Mouse (Mus musculus) brain, adult 2 months (tissue): ENCODE measurements around the gene Ccdc85c.

Source experiments
- DNase-seq: peaks from one replicate; pipeline ENCODE4 v3.0.0; 2011; ENCODE audit warnings: low read depth, low spot score

Ccdc85c gene

DNA sequence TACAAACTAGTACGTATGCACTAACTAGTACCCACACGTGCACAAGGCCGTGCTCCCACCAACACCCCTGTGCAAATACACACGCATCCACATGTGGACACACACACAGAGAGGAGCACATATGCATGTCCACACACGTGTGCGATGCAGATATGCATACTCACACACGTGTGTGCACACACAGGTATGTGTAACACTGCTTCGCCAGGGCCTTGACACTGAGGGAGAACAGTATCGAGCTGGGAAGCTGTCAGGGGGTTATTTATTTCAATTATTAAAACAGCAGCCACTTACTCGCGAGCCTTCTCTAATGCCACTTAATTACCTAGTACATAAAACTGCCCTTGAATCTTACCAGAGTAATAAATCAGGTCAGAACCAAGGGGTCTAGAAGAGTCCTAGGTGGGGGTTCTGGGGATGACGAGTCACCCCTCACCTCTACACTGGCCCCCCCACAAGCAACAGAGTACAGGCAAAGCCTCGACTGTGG lies 34.8 kb downstream of the Ccdc85c start:
- no peak for DNase-seq

DNA sequence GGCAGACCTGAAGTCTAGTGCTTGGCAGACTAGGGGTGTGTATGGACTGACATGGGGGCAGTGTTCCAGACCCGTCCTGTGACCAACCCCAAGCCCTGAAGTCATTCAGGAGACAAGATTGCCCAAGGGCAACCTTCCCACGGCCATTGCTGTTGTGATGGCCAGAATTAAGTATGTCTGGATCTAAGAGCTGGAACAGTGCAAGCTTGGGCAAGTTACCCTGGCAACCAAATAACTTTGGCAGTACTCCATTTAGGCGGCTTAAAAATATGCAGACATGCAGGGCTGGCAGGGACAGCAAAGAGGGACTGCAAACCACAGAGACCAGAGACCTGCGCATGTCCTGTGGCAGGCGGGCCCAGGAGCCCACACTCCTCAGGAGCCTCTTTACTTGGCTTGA lies 35.8 kb downstream of the Ccdc85c start:
- DNase-seq = peak; percentile 94

- DNase-seq = no peak
Measured at GRCm38 (mm10) chr12:108238395-108239035, 36.7 kb downstream of the Ccdc85c start.

DNA sequence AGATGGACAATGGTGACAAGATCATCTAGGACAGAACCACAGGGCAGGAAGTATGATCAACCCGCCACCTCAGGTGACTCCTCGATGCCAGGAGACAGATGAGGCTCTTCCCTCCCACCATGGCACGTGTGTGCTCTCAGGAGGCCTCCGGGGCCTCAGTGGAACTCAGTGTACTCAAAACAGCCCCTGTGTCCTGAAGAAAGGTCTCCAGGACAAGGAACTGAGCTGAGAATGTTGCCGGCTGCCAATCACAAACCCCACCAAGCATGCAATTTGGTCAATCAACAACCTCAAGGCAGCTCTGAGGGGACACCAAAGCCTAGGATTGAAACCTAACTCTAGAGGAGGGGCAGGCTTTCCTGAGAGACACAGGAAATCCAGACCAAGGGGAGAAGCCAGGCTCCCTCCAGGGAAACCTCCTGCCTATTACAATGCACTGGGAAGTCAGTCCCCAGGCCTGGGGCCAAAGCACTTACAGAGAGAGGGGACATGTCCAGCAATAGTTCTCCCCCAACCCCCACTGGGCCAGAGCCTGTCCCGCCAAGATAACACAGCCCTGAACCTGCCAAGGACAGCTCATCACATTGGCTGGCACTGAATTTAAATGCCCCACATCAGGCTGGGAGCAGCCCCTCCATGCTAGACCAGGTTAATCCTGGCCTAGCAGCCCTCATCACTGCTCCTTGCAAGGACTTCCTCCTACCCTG lies 37.8 kb downstream of the Ccdc85c start:
- no peak for DNase-seq

DNA sequence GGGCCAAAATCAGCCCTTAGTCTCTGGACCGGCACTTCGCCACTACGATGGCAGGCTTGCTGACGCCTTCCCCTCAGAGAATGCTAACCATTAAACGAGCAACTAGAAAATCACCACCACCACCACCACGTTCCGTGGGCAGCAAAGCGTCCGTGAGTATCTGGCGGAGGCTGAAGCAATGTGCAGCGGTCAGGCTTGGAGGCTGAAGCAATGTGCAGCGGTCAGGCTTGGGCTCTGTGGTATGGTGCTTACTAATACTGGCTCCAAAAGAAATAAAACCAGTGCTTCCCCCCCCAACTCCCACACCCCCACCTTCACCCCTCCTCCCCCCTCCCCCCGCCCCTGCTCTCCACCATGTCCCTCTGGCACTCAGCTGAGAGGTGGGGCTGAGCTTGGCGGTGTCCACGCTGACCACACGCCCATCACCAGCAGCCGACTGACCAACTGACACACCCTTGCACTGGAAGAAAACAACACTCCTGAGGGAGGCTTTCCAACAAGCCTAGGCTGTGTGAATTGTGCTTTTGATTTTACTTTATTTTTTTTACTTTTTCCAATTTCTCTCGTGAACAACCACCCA lies 39.2 kb downstream of the Ccdc85c start:
- DNase-seq = no peak

GRCm38 (mm10) chr12:108234832-108235602 lies 40.2 kb downstream of the Ccdc85c start:
- no peak for DNase-seq

- DNase-seq = no peak
Measured at GRCm38 (mm10) chr12:108233736-108234135, 41.5 kb downstream of the Ccdc85c start.

DNA sequence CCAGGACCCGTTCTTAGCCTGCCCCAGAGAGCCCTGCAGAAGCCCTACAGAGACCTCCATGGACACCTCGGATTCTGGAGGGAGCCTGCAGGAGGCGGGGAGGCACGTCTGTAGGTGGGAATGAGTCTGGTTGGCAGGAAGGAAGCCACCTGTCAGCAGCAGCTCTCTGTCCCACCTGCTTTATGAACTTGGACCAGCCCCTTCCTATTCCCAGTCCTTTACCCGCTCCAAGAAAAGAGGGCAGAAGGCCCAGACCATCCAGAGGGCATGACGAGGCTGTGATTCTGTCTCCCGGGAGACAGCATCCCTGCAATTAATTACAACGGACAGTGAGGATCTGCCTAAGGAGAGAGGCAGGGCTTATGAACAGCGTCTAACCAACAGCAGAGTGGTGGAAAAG lies 43.3 kb downstream of the Ccdc85c start:
- peak; percentile 66 for DNase-seq

- peak; percentile 74 for DNase-seq
Measured at GRCm38 (mm10) chr12:108230821-108231794, 44.1 kb downstream of the Ccdc85c start.

DNA sequence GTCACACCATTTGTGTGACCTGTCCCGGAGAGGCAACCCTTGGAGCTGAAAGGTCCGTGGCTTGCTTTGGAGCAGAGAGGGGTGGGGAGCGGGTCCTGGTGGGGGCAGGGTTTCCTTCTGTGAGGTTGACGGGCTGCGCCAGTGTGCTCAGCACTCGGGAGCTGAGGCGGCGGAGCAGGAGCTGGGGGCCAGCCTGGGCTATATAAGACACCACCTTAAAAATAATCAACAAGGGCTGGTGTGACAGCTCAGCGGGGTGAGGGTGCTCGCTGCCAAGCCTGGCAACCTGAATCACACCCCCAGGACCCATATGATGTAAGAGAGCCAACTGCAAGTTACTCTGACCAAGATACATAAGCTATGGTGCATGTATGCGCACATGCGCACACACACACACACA lies 45.1 kb downstream of the Ccdc85c start:
- no peak for DNase-seq

DNA sequence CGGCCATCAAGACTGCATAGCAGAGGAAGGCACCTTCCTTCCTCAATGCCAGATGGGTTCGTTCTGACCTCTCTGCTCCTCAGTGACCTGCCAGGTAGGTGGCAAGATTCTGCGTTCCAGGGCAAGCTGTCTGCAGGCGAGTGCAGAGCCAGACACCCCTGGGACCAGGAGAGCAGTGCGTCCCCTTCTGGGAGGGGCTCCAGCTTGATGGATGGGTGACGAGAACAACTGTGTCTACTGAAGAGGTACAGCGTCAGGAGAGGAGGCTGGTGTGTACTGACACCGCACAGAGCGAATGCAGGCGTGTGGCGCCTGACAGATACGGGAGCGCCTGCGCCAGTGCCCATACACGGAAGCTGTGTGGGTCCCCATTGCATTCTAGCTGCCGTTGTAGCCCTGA lies 47.7 kb downstream of the Ccdc85c start:
- DNase-seq = peak; percentile 52

- DNase-seq = peak; percentile 92
Measured at GRCm38 (mm10) chr12:108226941-108227340, 48.3 kb downstream of the Ccdc85c start.

DNA sequence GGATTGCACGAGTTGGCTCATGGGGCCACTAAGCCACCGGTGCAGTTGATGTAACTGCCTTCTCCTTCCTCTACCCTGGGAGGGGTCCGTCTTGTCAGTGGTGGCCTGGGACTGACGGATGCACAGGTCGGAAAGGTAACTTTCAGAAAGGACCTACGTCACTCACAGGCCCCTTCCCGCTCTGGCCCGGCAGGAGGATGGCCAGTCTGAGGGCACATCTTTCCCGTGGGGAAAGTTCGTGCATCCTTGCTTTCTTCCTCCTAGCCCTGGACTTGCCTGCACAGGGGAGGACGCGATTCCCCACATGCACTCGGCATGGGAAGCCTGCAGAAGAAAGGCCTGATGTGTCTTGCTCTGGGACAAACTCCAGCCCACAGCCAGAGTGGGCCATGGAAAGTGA lies 49.0 kb downstream of the Ccdc85c start:
- no peak for DNase-seq

DNA sequence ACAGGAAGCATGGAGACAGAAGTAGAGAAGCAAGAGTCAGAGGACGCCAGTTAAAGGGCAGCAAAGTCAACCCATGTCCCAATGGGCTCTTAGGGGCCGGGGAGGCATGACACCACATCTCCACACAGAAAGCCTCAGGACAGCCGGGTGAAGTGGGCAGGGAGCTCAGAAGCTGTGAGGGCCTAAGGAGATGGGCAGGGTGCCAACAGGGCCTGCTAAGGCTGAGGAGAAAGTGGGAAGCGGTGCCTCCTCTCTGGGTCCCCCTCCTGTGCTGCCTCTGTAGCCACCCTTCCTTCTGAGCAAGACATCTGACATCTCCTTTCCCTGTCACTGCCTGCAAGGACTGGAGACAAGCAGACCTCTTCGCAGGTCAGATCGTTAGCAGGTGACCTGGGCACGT lies 49.4 kb downstream of the Ccdc85c start:
- DNase-seq = no peak

- peak; percentile 61 for DNase-seq
Measured at GRCm38 (mm10) chr12:108223357-108223756, 51.9 kb downstream of the Ccdc85c start.

DNA sequence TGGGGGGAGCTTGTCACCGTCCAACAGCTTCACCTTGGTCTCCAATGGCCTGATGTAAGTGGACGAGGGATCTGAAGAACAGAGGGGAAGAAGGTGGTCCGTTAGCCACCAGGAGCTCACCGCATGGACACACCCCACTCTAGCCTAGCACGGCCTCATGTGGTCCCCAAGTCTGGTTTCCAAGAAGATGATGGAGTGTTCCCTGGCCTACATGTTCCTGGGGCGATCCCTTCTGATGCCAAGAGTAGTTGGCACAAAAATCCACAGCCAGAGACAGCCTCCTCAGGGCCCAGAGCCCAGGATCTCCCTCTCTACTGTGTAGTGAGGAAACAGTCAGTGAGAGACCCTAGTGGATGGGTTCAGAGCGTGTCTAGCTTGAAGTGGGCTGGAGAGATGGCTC lies 53.5 kb downstream of the Ccdc85c start:
- DNase-seq = peak; percentile 56

GRCm38 (mm10) chr12:108221206-108221605 lies 54.0 kb downstream of the Ccdc85c start:
- no peak for DNase-seq

DNA sequence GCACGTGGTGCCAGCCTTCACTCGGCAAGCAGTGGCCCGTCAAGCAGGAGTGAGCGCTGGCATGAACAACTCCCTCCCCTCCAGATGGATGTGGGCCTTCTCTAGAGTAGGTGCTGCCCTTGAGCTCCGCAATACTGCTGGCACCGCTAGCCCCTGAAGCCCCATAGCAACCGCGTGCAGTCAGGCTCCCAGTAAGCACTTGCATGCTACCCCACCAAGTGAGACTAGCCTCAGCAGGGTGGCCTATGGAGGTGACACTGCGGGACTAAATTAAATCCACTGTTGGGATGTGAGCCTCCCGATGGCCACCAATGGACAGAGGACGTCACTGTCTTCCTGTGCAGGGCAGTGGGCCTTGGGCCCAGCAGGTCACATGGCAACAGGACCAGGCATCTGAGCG lies 54.6 kb downstream of the Ccdc85c start:
- DNase-seq = no peak

DNA sequence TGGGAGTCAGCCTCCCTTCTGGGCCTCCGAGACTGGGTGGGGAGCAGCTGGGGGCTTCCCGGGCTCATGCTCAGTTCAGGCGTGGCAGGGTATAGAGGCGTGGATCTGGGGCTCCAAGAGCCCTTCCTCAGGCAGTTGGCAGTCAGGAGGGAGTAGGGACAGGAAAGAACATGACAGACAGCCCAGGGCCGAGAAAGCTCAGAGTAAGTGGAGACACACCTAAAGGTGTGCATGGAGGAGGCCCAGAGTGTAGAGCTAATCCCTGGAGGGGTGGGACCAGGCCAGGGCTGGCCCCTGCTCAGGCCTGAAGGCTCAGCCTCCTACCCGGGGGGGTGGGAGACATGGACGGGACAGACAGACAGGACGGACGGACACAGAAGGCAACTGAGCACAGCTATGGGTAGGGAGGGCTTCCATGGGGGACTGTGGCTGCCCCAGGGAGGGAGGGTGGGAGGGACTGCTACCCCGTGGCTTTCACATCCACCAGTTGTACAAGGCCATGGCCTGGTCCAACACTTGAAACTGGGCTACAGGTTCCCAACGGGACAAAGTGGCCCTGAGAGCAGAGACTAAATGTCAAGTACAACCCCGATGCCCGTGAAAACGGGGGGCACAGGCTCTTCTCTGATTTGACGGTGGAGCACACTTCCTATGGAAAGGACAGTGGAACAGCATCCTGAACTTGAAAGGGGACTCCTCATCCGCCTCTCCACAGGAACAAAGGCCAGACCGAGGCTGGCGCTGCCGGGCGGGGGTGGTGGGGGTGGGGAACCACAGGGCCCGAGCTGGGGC lies 55.2 kb downstream of the Ccdc85c start:
- DNase-seq = no peak

GRCm38 (mm10) chr12:108219163-108219562 lies 56.1 kb downstream of the Ccdc85c start:
- DNase-seq = peak; percentile 73
